Mouse (Mus musculus) E14TG2a.4 (cell line): ENCODE data around the gene Pip5kl1.

Source experiments
- H3K27me3 ChIP-seq: 2 replicates; pipeline ENCODE4 v1.6.1; 2014; ENCODE audit warnings: low read length, control low read depth; ENCODE audit not compliant: insufficient read depth
- H3K36me3 ChIP-seq: 2 replicates; pipeline ENCODE4 v1.6.1; 2014; ENCODE audit warnings: low read length, control low read depth; ENCODE audit not compliant: insufficient read depth
- H3K4me1 ChIP-seq: replicated peaks from 2 replicates; pipeline ENCODE4 v1.6.1; 2014; ENCODE audit warnings: low read depth, low read length, control low read depth
- H3K4me3 ChIP-seq: replicated peaks from 2 replicates; pipeline ENCODE4 v1.5.1; 2014; ENCODE audit warnings: mild to moderate bottlenecking, low read length
- H3K9me3 ChIP-seq: 2 replicates; pipeline ENCODE4 v1.6.1; 2014; ENCODE audit warnings: low read length, control low read depth
- CTCF ChIP-seq: conservative IDR thresholded peaks from 2 replicates; pipeline ENCODE4 v1.5.1; 2014; ENCODE audit warnings: low read length
- NANOG ChIP-seq: IDR thresholded peaks from 2 replicates; pipeline ENCODE4 v1.6.1; 2014; ENCODE audit warnings: borderline replicate concordance, low read length, mixed read lengths
- POU5F1 ChIP-seq: IDR thresholded peaks from 2 replicates; pipeline ENCODE4 v1.6.1; 2014; ENCODE audit warnings: low read length, borderline replicate concordance

Gene Pip5kl1

DNA sequence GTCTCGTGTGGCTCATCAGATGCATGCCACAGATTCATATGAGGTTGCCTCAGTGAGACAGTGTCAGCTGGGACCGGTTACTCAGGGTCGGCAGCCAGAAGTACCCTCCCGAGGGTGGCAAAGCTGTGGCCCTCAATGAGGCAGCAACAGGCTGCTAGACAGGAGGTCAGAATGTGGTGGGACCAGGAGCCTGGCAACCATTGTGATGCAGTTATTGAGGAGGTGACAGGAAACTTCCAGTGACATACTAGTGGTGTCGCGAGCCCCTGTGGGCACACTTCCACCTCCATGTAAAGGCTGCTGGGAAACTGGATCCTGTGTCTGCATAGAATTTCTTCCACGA is 46.9 kb downstream of the Pip5kl1 start, which contains the start of gene Ak1:
Gene Ak1, plus strand, starts transcription at position 242 of the 343 bp plus-strand sequence.
- Histone ChIP-seq H3K36me3 (peaks cover 41% of the 10 kb centered on the region), H3K4me3 (no peak within 1 kb of the TSS), H3K4me1 (peaks cover 64% of the 10 kb centered on the region), H3K27me3 (no peaks in the 10 kb centered on the region), H3K9me3 (peaks cover 7% of the 10 kb centered on the region)
- TF ChIP-seq NANOG, result no peak

- Histone ChIP-seq H3K36me3 (peaks cover 15% of the 10 kb centered on the region), H3K4me1 (peaks cover 79% of the 10 kb centered on the region), H3K27me3 (no peaks in the 10 kb centered on the region), H3K4me3 (no peak overlapping the region), H3K9me3 (no peaks in the 10 kb centered on the region)
- TF ChIP-seq NANOG (no peak), CTCF (no peak), POU5F1 (no peak)
Observed at GRCm38 (mm10) chr2:32624111-32624748, 49.6 kb downstream of the Pip5kl1 start.

GRCm38 (mm10) chr2:32625212-32625872 is 50.7 kb downstream of the Pip5kl1 start:
- H3K4me3 ChIP-seq, result peak overlapping the region; percentile 60
- peaks cover 4% of the 10 kb centered on the region for H3K36me3 ChIP-seq
- no peaks in the 10 kb centered on the region for H3K27me3 ChIP-seq
- TF ChIP-seq CTCF (no peak), NANOG (no peak), POU5F1 (no peak)
- peaks cover 78% of the 10 kb centered on the region for H3K4me1 ChIP-seq
- H3K9me3 ChIP-seq, result no peaks in the 10 kb centered on the region

DNA sequence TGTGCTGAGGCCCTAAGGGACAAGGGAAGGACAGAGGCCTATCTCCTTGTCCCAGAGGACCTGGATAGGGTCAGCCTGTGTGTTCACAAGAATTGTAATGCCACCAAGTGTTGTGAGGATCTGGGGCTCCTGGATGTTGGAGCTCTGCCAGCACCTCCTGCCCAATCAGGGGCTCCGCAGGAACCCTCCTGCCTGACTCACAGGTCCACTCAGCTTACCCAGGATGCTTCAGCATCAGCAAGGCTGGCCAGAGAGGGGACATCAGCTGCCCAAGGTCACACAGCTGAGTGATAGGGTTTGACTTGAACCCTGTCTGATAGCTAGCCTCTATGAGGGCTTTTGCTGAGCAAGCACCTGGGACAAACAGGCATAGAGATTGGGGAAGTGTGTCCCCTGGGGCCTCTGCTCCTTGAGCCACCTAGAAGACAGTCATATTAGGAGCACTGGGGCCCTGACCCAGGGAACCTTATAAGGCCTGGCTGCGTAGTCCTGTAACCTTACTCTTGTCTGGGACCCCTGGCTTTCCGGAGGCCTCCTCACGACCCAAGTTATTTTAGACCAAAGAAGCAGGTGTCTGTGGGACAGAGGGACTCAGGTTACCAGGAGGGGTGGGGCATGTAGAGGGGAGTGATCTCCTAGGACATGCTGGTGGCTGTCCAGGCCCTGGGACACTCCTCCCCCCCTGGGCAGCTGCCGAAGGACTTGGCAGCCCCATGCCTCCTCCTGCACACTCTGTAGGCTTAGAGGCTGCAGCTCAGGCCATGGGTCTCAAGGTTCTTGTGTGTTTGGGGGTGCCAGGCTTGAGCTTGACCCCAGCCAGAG is 51.5 kb downstream of the Pip5kl1 start:
- TF ChIP-seq POU5F1, result no peak
- TF ChIP-seq CTCF, result no peak
- TF ChIP-seq NANOG, result no peak
- no peaks in the 10 kb centered on the region for H3K9me3 ChIP-seq

DNA sequence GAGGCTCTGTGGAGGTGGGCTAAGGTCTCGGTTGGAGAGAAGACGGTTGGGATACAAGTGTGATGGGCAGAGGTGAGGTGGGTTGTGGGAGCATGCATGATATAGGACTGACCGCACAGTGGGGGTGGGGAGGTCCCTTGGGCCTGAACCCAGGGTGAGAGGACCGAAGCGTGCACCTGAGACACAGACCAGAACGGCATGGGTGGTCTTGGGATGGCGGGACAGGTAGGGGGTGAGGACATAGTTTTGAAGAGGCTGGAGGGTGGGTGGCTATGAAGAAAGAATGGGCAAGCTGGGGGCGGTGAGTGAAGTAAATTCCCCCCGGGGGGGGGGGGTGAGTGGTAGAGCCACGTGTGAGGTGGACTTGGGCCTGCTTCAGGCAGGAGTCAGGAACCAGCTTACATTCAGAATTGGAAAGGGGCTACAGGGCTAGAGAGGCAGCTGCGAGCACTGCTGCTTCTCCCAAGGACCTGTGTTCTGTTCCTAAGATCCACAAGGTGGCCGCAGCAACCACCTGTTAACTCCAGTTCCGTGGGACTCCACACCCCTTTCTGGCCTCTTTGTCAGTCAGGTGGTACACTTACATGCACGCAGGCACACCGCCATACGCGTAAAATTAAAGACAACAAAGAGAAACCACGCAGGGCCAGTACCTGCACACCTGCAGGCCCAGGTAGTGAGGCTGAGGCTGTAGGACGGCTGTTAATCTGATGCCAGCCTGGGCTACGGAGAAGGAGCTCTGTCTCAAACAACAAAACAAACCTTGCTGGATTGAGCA is 52.9 kb downstream of the Pip5kl1 start:
- Histone ChIP-seq H3K36me3 (peaks cover 20% of the 10 kb centered on the region), H3K4me3 (peak overlapping the region; percentile 78), H3K9me3 (no peaks in the 10 kb centered on the region), H3K4me1 (peaks cover 85% of the 10 kb centered on the region), H3K27me3 (no peaks in the 10 kb centered on the region)
- no peak for TF ChIP-seq POU5F1
- TF ChIP-seq NANOG, result no peak
- no peak for TF ChIP-seq CTCF

More for the DNA sequence above, 51.5 kb downstream of the Pip5kl1 start:
- Histone ChIP-seq H3K4me1 (peaks cover 78% of the 10 kb centered on the region), H3K4me3 (peak overlapping the region; percentile 60), H3K27me3 (no peaks in the 10 kb centered on the region), H3K36me3 (peaks cover 7% of the 10 kb centered on the region)

GRCm38 (mm10) chr2:32628044-32628550 is 53.5 kb downstream of the Pip5kl1 start:
- H3K27me3 ChIP-seq, result no peaks in the 10 kb centered on the region
- peaks cover 90% of the 10 kb centered on the region for H3K4me1 ChIP-seq
- no peaks in the 10 kb centered on the region for H3K9me3 ChIP-seq
- H3K36me3 ChIP-seq, result peaks cover 27% of the 10 kb centered on the region
- peak overlapping the region; percentile 78 for H3K4me3 ChIP-seq
- TF ChIP-seq CTCF, result no peak
- no peak for TF ChIP-seq POU5F1
- TF ChIP-seq NANOG, result no peak

DNA sequence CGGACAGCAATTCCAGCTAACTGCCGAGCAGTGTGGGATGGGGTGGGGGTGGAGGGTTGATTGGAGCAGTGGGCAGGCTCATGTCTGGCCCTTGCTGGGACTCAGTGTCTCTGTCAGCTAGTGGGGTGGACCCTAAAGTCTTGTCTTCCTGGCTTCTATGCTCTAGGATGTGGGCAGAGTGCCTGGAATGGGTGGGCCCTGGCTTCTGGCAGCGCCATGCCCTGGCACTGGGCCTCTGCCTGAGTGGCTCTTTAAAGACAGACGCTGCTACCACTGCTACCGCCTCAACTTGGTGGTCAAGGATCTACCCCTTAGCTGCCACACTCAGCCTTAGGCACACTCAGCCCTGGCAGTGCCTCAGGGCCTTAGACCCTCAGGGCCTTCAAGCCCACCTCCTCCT is 54.1 kb downstream of the Pip5kl1 start:
- Histone ChIP-seq H3K27me3 (no peaks in the 10 kb centered on the region), H3K4me1 (peaks cover 96% of the 10 kb centered on the region), H3K36me3 (peaks cover 33% of the 10 kb centered on the region), H3K4me3 (peak overlapping the region; percentile 78), H3K9me3 (no peaks in the 10 kb centered on the region)
- TF ChIP-seq CTCF (no peak), POU5F1 (no peak), NANOG (no peak)

GRCm38 (mm10) chr2:32629276-32629976 is 54.8 kb downstream of the Pip5kl1 start:
- no peaks in the 10 kb centered on the region for H3K27me3 ChIP-seq
- no peaks in the 10 kb centered on the region for H3K9me3 ChIP-seq
- H3K4me3 ChIP-seq, result peak overlapping the region; percentile 78
- peaks cover 40% of the 10 kb centered on the region for H3K36me3 ChIP-seq
- no peak for TF ChIP-seq NANOG
- TF ChIP-seq POU5F1, result no peak
- TF ChIP-seq CTCF, result no peak
- peaks cover 92% of the 10 kb centered on the region for H3K4me1 ChIP-seq
